Mouse (Mus musculus) right cerebral cortex, postnatal 25 days (tissue): ENCODE measurements around the gene Retreg3.
"Not testable (repeated sequence)": the region's sequence is repeated elsewhere in the genome, so short reads cannot be mapped to it uniquely, and the experiment has no call there.

ENCODE experiments used
- DNase-seq: peaks from one replicate; pipeline ENCODE4 v3.0.0; 2022

The Retreg3 gene

GRCm38 (mm10) chr11:101119761-101120544 is at the start of gene Retreg3, which contains the start of gene Tubg1:
Gene Retreg3, minus strand, starts transcription at chr11:101119893.
Gene Tubg1, plus strand, starts transcription at chr11:101119938.
- peak; percentile 98 for DNase-seq

GRCm38 (mm10) chr11:101168301-101168980 is 48.7 kb upstream of the Retreg3 start:
- DNase-seq, result no peak

GRCm38 (mm10) chr11:101167963-101168300 is 48.2 kb upstream of the Retreg3 start:
- DNase-seq, result no peak

- DNase-seq, result no peak
These were observed 47.7 kb upstream of the Retreg3 start for GRCm38 (mm10) chr11:101167211-101167962.

- no peak for DNase-seq
These were observed 46.7 kb upstream of the Retreg3 start for GRCm38 (mm10) chr11:101166357-101166756.

- DNase-seq, result no peak
These were observed 45.2 kb upstream of the Retreg3 start for GRCm38 (mm10) chr11:101164677-101165580.

- no peak for DNase-seq
These were observed 44.6 kb upstream of the Retreg3 start for GRCm38 (mm10) chr11:101164351-101164665.

- no peak for DNase-seq
These were observed 44.0 kb upstream of the Retreg3 start for GRCm38 (mm10) chr11:101163476-101164350.

GRCm38 (mm10) chr11:101162772-101163171 is 43.1 kb upstream of the Retreg3 start:
- DNase-seq, result no peak

GRCm38 (mm10) chr11:101162301-101162700 is 42.6 kb upstream of the Retreg3 start:
- DNase-seq, result no peak

- DNase-seq, result no peak
These were observed 41.9 kb upstream of the Retreg3 start for GRCm38 (mm10) chr11:101161551-101161950.

GRCm38 (mm10) chr11:101160981-101161505 is 41.4 kb upstream of the Retreg3 start:
- DNase-seq, result not testable (repeated sequence)

GRCm38 (mm10) chr11:101160151-101160550 is 40.5 kb upstream of the Retreg3 start:
- DNase-seq, result not testable (repeated sequence)

- peak; percentile 87 for DNase-seq
These were observed 36.2 kb upstream of the Retreg3 start, which contains the start of gene Tubg2 for GRCm38 (mm10) chr11:101155728-101156371. Gene Tubg2, plus strand, starts transcription at chr11:101155907.

GRCm38 (mm10) chr11:101155151-101155550 is 35.5 kb upstream of the Retreg3 start:
- DNase-seq, result no peak

GRCm38 (mm10) chr11:101154648-101155047 is 35.0 kb upstream of the Retreg3 start:
- no peak for DNase-seq

GRCm38 (mm10) chr11:101152825-101153224 is 33.1 kb upstream of the Retreg3 start:
- no peak for DNase-seq

- no peak for DNase-seq
These were observed 31.4 kb upstream of the Retreg3 start for GRCm38 (mm10) chr11:101151063-101151462.

GRCm38 (mm10) chr11:101149178-101150105 is 29.7 kb upstream of the Retreg3 start:
- DNase-seq, result no peak
